Mouse (Mus musculus) urinary bladder, adult 18-20 months (tissue): ENCODE measurements around the gene Rabggta.

ENCODE experiments used
- DNase-seq, 2 experiments: peaks; one replicate each; pipeline ENCODE4 v3.0.0; 2022; ENCODE audit warnings: low spot score in 2 of 2, mixed read lengths in 2 of 2

Gene Rabggta

GRCm38 (mm10) chr14:55721700-55722437 lies at the start of gene Rabggta:
TSS of gene Rabggta (minus strand) at chr14:55722263.
- DNase-seq: peak; percentile 89 to 94

- no peak for DNase-seq
Observed at GRCm38 (mm10) chr14:55769087-55769703, 47.1 kb upstream of the Rabggta start.

GRCm38 (mm10) chr14:55768555-55768954 lies 46.5 kb upstream of the Rabggta start:
- DNase-seq: no peak

GRCm38 (mm10) chr14:55767519-55768414 lies 45.7 kb upstream of the Rabggta start:
- DNase-seq: peak; percentile 45 to 57

GRCm38 (mm10) chr14:55765696-55766095 lies 43.6 kb upstream of the Rabggta start, which contains the start of gene Ltb4r1:
TSS of gene Ltb4r1 (plus strand) at chr14:55765962.
- no peak for DNase-seq

- DNase-seq: no peak
Observed at GRCm38 (mm10) chr14:55763166-55763565, 41.1 kb upstream of the Rabggta start.

- DNase-seq: no peak
Observed at GRCm38 (mm10) chr14:55762001-55762821, 40.1 kb upstream of the Rabggta start.

GRCm38 (mm10) chr14:55761163-55761562 lies 39.1 kb upstream of the Rabggta start, which contains the start of gene Ltb4r2:
TSS of gene Ltb4r2 (plus strand) at chr14:55761428.
- DNase-seq: no peak

- peak; percentile 63 to 80 for DNase-seq
Observed at GRCm38 (mm10) chr14:55760156-55760555, 38.1 kb upstream of the Rabggta start.

- no peak for DNase-seq
Observed at GRCm38 (mm10) chr14:55758363-55758784, 36.3 kb upstream of the Rabggta start, which contains the start of gene Cideb. TSS of gene Cideb (minus strand) at chr14:55758458.

GRCm38 (mm10) chr14:55757566-55757965 lies 35.5 kb upstream of the Rabggta start:
- no peak for DNase-seq

- no peak for DNase-seq
Observed at GRCm38 (mm10) chr14:55747051-55747847, 25.2 kb upstream of the Rabggta start.

GRCm38 (mm10) chr14:55745861-55746237 lies 23.8 kb upstream of the Rabggta start:
- DNase-seq: no peak

- DNase-seq: peak; percentile 79 to 81
Observed at GRCm38 (mm10) chr14:55745180-55745860, 23.3 kb upstream of the Rabggta start, which contains the start of the genes Dhrs1 and Nop9. TSS of gene Dhrs1 (minus strand) at chr14:55745690. TSS of gene Nop9 (plus strand) at chr14:55745693.

- peak; percentile 72 to 82 for DNase-seq
Observed at GRCm38 (mm10) chr14:55743711-55744110, 21.6 kb upstream of the Rabggta start.

- no peak for DNase-seq
Observed at GRCm38 (mm10) chr14:55737086-55737687, 15.1 kb upstream of the Rabggta start.

- DNase-seq: no peak
Observed at GRCm38 (mm10) chr14:55735758-55736157, 13.7 kb upstream of the Rabggta start.

- no peak for DNase-seq
Observed at GRCm38 (mm10) chr14:55735334-55735733, 13.3 kb upstream of the Rabggta start.

GRCm38 (mm10) chr14:55734869-55735268 lies 12.8 kb upstream of the Rabggta start:
- no peak for DNase-seq
